Mouse (Mus musculus): ENCODE measurements around the gene Nufip1. TPM values are rescaled to one million over a fixed set of nuclear protein-coding genes. Genes with fewer than 3 reads are reported as not detected.

Gene Nufip1
- total RNA-seq, 2 experiments from 2014 or later = 13.3 to 19.1 TPM

GRCm38 (mm10) chr14:76175808-76176207, 65.1 kb downstream of the Nufip1 start:
- ATAC-seq (ENCODE audit: poor library complexity, severe bottlenecking) = no peak

- ATAC-seq (ENCODE audit: poor library complexity, severe bottlenecking) = no peak
These were observed 66.5 kb downstream of the Nufip1 start for GRCm38 (mm10) chr14:76177230-76177629.

GRCm38 (mm10) chr14:76178447-76178846, 67.8 kb downstream of the Nufip1 start:
- ATAC-seq (ENCODE audit: poor library complexity, severe bottlenecking) = no peak

DNA sequence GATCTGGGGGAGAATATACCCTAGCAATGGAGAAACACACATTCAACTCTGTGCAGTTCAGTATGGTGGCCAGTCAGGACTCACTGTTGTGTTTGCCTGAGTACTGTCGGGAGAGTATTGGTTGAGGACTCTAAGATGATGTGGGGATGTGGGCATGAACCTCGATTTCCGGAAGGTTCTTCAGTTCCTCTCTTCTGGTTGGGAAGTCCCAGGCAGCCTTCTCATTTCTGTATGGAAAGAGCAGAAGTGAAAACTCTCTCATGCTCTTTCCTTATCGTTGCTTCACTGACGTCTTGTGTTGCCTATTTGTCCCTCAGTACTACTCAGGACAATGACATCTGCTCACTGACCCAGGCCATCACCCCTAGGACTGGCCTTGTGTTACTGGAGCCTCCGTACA, 68.7 kb downstream of the Nufip1 start:
- peak; percentile 95 for ATAC-seq (ENCODE audit: poor library complexity, severe bottlenecking)

DNA sequence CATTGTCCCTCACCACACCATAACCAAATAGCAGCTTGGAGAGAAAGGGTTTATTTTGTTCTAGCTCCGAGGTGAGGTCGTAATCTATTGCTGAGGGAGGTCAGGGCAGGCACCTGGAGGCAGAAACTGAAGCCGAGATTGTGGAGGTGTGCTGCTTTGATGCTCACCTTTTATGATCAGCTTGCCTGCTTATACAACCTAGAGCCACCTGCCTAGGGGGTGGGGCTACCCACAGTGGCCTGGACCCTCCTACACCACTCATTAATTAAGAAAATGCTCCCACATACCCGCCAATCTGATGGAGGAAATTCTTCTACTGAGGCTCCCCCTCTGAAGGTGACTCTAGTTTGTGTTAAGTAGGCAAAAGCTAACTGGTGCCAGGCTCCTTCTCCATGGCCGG, 74.7 kb downstream of the Nufip1 start:
- ATAC-seq (ENCODE audit: poor library complexity, severe bottlenecking) = no peak

DNA sequence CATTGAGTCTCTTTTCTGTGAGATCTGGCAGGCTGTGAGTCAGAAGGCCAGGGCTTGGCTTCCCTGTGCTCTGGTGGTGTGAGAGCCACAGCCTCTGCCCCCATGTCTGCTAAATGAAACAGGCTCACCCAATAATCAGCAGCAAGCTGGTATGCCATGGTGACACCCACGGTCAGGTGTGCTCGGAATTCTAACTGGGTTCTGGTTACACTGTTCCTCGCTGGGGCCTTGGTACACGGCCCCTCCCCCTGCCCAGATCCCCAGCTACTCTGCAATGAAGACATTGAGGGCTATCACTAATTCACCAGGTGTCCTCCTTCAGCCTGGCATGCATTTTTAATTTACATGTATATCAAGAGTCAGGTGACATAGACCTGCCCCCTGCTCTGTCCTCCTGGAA, 75.6 kb downstream of the Nufip1 start:
- ATAC-seq (ENCODE audit: poor library complexity, severe bottlenecking) = no peak

Other genes with a start within 250 kb of the Nufip1 start
- not detected in 2 replicates for gene Kctd4, start 155.9 kb upstream of the Nufip1 start, total RNA-seq (2015)
- not detected in 2 replicates for gene Kctd4, start 155.9 kb upstream of the Nufip1 start, total RNA-seq (2017)
- gene Gtf2f2, start 100.0 kb upstream of the Nufip1 start, total RNA-seq (2015) = 33.3 and 33.9 TPM in 2 replicates
- gene Gtf2f2, start 100.0 kb upstream of the Nufip1 start, total RNA-seq (2017) = 37.3 and 42.2 TPM in 2 replicates
- gene Gpalpp1, start 131 bp upstream of the Nufip1 start, total RNA-seq (2015) = 15.3 and 17.1 TPM in 2 replicates
- 31.9 and 35.3 TPM in 2 replicates for gene Gpalpp1, start 131 bp upstream of the Nufip1 start, total RNA-seq (2017)